Mouse (Mus musculus) ES-Bruce4 (cell line): ENCODE measurements at regions not wholly inside any gene's neighbourhood (a gene's known extent, or its start where the extent isn't known, plus 50 kb on each side); places are given as distances from the start of the nearest gene placed in this dataset.

Source experiments
- CTCF ChIP-seq: IDR thresholded peaks from one replicate; pipeline ENCODE4 v1.8.1; 2011; ENCODE audit warnings: low read depth, low read length
- POLR2A ChIP-seq: IDR thresholded peaks from one replicate; pipeline ENCODE4 v1.8.1; 2011; ENCODE audit warnings: low read length; ENCODE audit not compliant: insufficient read depth

DNA sequence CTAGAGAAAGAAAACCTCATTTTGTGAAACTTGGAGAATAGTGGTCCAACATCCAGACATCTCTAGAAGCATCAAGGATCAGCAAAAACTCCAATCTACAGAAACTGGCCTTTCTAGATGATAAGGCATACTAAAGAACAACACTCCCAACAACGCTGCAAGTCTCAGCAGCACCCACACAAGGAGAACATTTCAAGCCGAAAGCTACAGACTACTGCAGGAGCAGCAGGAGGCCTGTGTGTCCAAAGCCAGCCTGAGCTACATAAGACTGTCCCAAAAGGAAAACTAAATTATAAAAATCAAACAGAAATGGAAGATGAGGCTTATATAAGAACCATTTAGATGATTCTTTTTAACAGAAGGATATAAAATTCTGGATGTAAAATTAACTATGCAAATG lies 553.2 kb upstream of the Gm21961 start:
- TF ChIP-seq POLR2A, result no peak
- no peak for TF ChIP-seq CTCF
